Mouse (Mus musculus) adipocyte (in vitro differentiated cells): Measurements from ENCODE around the gene Cdk13.

Experiments used
- DNase-seq: peaks from one replicate; pipeline ENCODE4 v3.0.0-alpha.2; 2016; ENCODE audit warnings: low spot score

The Cdk13 gene

GRCm38 (mm10) chr13:17762405-17762804 lies 42.5 kb downstream of the Cdk13 start:
- DNase-seq: no peak

- DNase-seq: no peak
Measured at GRCm38 (mm10) chr13:17754997-17755396, 49.9 kb downstream of the Cdk13 start.

- DNase-seq: no peak
Measured at GRCm38 (mm10) chr13:17728798-17729197, 76.1 kb downstream of the Cdk13 start.

- no peak for DNase-seq
Measured at GRCm38 (mm10) chr13:17727922-17728321, 77.0 kb downstream of the Cdk13 start.

GRCm38 (mm10) chr13:17717357-17717756 lies 87.5 kb downstream of the Cdk13 start:
- DNase-seq: no peak

- no peak for DNase-seq
Measured at GRCm38 (mm10) chr13:17708784-17709311, 96.0 kb downstream of the Cdk13 start.

- no peak for DNase-seq
Measured at GRCm38 (mm10) chr13:17705188-17705826, 99.6 kb downstream of the Cdk13 start.

- DNase-seq: no peak
Measured at GRCm38 (mm10) chr13:17702311-17702710, 102.6 kb downstream of the Cdk13 start.

GRCm38 (mm10) chr13:17701322-17701721 lies 103.6 kb downstream of the Cdk13 start:
- DNase-seq: no peak

- DNase-seq: no peak
Measured at GRCm38 (mm10) chr13:17700090-17700715, 104.7 kb downstream of the Cdk13 start.

GRCm38 (mm10) chr13:17695898-17696580 lies 108.9 kb downstream of the Cdk13 start:
- peak; percentile 36 for DNase-seq

GRCm38 (mm10) chr13:17694911-17695699 lies 109.8 kb downstream of the Cdk13 start, which contains the start of the genes Mplkip and Sugct:
Gene Mplkip, plus strand, starts transcription at chr13:17695192.
Gene Sugct, minus strand, starts transcription at chr13:17695553.
- peak; percentile 100 for DNase-seq

- peak; percentile 46 for DNase-seq
Measured at GRCm38 (mm10) chr13:17694414-17694813, 110.5 kb downstream of the Cdk13 start.

GRCm38 (mm10) chr13:17693816-17694215 lies 111.1 kb downstream of the Cdk13 start:
- peak; percentile 28 for DNase-seq

GRCm38 (mm10) chr13:17691436-17691835 lies 113.5 kb downstream of the Cdk13 start:
- DNase-seq: no peak

GRCm38 (mm10) chr13:17690686-17691085 lies 114.2 kb downstream of the Cdk13 start:
- peak; percentile 69 for DNase-seq

- DNase-seq: no peak
Measured at GRCm38 (mm10) chr13:17689461-17689860, 115.4 kb downstream of the Cdk13 start.

GRCm38 (mm10) chr13:17671122-17671521 lies 133.8 kb downstream of the Cdk13 start:
- DNase-seq: no peak

GRCm38 (mm10) chr13:17667380-17667779 lies 137.5 kb downstream of the Cdk13 start:
- no peak for DNase-seq
